Mouse (Mus musculus): Measurements from ENCODE around the gene Tmem59l. TPM values are rescaled to one million over a fixed set of nuclear protein-coding genes. Genes with fewer than 3 reads are reported as not detected.
"Not testable (repeated sequence)": the region's sequence is repeated elsewhere in the genome, so short reads cannot be mapped to it uniquely, and the experiment has no call there.

Gene Tmem59l
- polyA plus RNA-seq, 1 experiment, result 1.6 TPM

- Histone ChIP-seq H3K27me3 (ENCODE audit: control insufficient read depth, insufficient read depth, low read length) (no peaks in the 10 kb centered on the region), H3K4me3 (ENCODE audit: low read depth, low read length) (no peak overlapping the region), H3K4me1 (ENCODE audit: control insufficient read depth, insufficient read depth, insufficient read length, low read length) (0 out of 2 replicates have a peak, but pooled peaks cover under 1% of the 10 kb centered on the region), H3K27ac (ENCODE audit: insufficient read depth, low read depth, low read length) (no peak overlapping the region), H3K36me3 (ENCODE audit: control insufficient read depth, insufficient read depth, low read length) (peaks cover 39% of the 10 kb centered on the region)
- WGBS, result 84% methylated on average over 10 of the region's 10 CpGs
- no peak for TF ChIP-seq CTCF (IDR thresholded peaks at IDR 0.05; ENCODE audit: extremely low read depth, insufficient read length, insufficient replicate concordance, low read depth, low read length)
- TF ChIP-seq POLR2A (IDR thresholded peaks at IDR 0.05; ENCODE audit: low read depth, low read length), result no peak
Measured at GRCm38 (mm10) chr8:70517940-70518643, 30.9 kb upstream of the Tmem59l start.

DNA sequence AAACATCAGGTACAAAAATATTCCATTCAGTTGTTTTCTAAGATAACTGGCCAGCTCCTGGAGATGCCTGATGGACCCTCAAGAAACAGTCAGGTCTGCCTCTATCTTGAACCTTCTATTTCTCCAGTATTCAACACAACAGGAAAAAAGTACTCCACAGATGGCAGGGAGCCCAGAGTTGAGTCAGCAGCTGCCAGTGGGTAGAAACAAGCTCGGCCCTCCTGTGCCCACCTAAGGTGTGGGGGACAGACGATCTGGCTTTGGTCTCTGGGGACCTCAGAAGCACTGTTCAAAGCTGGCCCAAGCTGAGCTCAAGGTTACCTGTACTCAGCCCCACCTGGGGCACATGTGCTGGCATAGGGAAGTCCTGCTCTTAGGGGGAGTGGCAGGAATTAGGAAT, 26.3 kb upstream of the Tmem59l start:
- H3K4me3 ChIP-seq (ENCODE audit: low read depth, low read length), result no peak overlapping the region
- no peaks in the 10 kb centered on the region for H3K27me3 ChIP-seq (ENCODE audit: control insufficient read depth, insufficient read depth, low read length)
- WGBS, result 20% methylated on average over 2 of the region's 2 CpGs
- TF ChIP-seq POLR2A (IDR thresholded peaks at IDR 0.05; ENCODE audit: low read depth, low read length), result no peak
- no peak for TF ChIP-seq CTCF (IDR thresholded peaks at IDR 0.05; ENCODE audit: extremely low read depth, insufficient read length, insufficient replicate concordance, low read depth, low read length)
- peaks cover 43% of the 10 kb centered on the region for H3K36me3 ChIP-seq (ENCODE audit: control insufficient read depth, insufficient read depth, low read length)
- H3K27ac ChIP-seq (ENCODE audit: insufficient read depth, low read depth, low read length), result no peak overlapping the region
- H3K4me1 ChIP-seq (ENCODE audit: control insufficient read depth, insufficient read depth, insufficient read length, low read length), result peaks cover 20% of the 10 kb centered on the region

DNA sequence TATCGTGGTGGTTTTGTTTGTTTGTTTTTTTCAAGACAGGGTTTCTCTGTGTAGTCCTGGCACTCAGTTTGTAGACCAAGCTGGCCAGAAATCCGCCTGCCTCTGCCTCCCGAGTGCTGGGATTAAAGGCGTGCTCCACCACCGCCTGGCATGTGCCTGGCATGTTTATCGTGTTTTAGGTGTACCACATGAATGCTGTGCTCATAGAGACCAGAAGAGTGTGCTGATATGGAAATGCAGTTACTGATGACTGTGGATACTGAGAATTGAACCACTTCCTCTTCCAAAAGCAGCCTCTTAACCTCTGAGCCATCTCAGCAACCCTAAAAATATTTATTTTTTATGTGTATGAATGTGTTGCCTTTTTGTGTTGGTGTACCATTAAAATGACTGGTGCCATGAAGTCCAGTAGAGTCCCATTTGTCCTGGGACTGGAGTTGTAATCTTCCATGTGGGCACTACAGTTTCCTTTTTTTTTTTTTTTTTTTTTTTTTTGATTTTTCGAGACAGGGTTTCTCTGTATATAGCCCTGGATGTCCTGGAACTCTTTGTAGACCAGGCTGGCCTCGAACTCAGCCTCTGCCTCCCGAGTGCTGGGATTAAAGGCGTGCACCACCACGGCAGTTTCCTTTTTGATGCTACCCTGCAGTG, 25.2 kb upstream of the Tmem59l start:
- Histone ChIP-seq H3K4me3 (ENCODE audit: low read depth, low read length) (no peak overlapping the region), H3K27me3 (ENCODE audit: control insufficient read depth, insufficient read depth, low read length) (no peaks in the 10 kb centered on the region), H3K4me1 (ENCODE audit: control insufficient read depth, insufficient read depth, insufficient read length, low read length) (peaks cover 21% of the 10 kb centered on the region), H3K27ac (ENCODE audit: insufficient read depth, low read depth, low read length) (0 out of 2 replicates have a peak overlapping the region, but pooled peaks have one; percentile 13), H3K36me3 (ENCODE audit: control insufficient read depth, insufficient read depth, low read length) (peaks cover 43% of the 10 kb centered on the region)
- WGBS, result 79% methylated on average over 11 of the region's 11 CpGs
- TF ChIP-seq POLR2A (IDR thresholded peaks at IDR 0.05; ENCODE audit: low read depth, low read length) (no peak), CTCF (IDR thresholded peaks at IDR 0.05; ENCODE audit: extremely low read depth, insufficient read length, insufficient replicate concordance, low read depth, low read length) (no peak)

- peaks cover 43% of the 10 kb centered on the region for H3K36me3 ChIP-seq (ENCODE audit: control insufficient read depth, insufficient read depth, low read length)
- H3K4me1 ChIP-seq (ENCODE audit: control insufficient read depth, insufficient read depth, insufficient read length, low read length), result peaks cover 21% of the 10 kb centered on the region
- no peaks in the 10 kb centered on the region for H3K27me3 ChIP-seq (ENCODE audit: control insufficient read depth, insufficient read depth, low read length)
- WGBS, result 86% methylated on average over 2 of the region's 2 CpGs
- no peak for TF ChIP-seq CTCF (IDR thresholded peaks at IDR 0.05; ENCODE audit: extremely low read depth, insufficient read length, insufficient replicate concordance, low read depth, low read length)
- TF ChIP-seq POLR2A (IDR thresholded peaks at IDR 0.05; ENCODE audit: low read depth, low read length), result no peak
- no peak overlapping the region for H3K4me3 ChIP-seq (ENCODE audit: low read depth, low read length)
- no peak overlapping the region for H3K27ac ChIP-seq (ENCODE audit: insufficient read depth, low read depth, low read length)
Measured at GRCm38 (mm10) chr8:70511770-70512169, 24.6 kb upstream of the Tmem59l start.

GRCm38 (mm10) chr8:70511174-70511573, 24.0 kb upstream of the Tmem59l start:
- H3K27ac ChIP-seq (ENCODE audit: insufficient read depth, low read depth, low read length), result peak overlapping the region; percentile 98
- 30% methylated on average over 6 of the region's 6 CpGs for WGBS

DNA sequence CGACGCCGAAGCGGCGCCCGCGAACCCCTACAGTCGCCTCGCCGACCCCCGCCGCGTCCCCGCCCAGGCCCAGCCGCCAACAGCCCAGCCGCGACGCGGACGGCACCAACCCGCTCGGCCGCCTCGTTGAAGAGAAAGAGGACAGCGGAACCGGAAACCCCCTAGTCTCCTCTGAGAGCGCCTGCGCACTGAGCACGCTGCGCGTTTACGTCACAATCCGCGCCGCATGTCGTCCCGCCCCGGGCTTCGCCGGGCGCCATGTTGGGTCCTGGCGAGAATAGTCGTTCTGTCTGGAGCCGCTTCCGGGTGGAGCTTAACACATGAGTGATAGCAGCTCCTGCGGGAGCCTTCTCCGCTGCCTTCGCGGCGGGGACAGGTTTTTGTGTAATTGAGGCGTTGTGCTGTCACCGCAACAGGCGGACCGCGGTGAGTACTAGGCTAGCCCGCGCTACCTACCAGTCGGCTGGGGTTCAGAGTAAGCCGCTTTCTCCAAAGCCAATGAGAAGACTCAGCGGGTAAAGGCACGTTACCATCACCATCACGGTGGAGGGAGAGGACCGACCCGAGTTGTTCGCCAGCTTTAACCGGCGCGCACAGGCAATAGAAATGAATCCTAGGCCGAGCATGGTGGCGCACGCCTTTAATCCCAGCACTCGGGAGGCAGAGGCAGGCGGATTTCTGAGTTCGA, 23.2 kb upstream of the Tmem59l start, which contains the start of gene Uba52:
Gene Uba52 (minus strand): TSS at position 574 of the 688 bp plus-strand sequence.
- WGBS, result under 1% methylated on average over 74 of the region's 74 CpGs
- peaks cover 26% of the 10 kb centered on the region for H3K4me1 ChIP-seq (ENCODE audit: control insufficient read depth, insufficient read depth, insufficient read length, low read length)
- peaks cover 34% of the 10 kb centered on the region for H3K36me3 ChIP-seq (ENCODE audit: control insufficient read depth, insufficient read depth, low read length)
- H3K27ac ChIP-seq (ENCODE audit: insufficient read depth, low read depth, low read length), result peak within 1 kb of the TSS; percentile 98
- no peaks in the 10 kb centered on the region for H3K27me3 ChIP-seq (ENCODE audit: control insufficient read depth, insufficient read depth, low read length)
- TF ChIP-seq CTCF (IDR thresholded peaks at IDR 0.05; ENCODE audit: extremely low read depth, insufficient read length, insufficient replicate concordance, low read depth, low read length) (no peak), POLR2A (IDR thresholded peaks at IDR 0.05; ENCODE audit: low read depth, low read length) (peak; percentile 63; the same call in 1 of the 2 replicates)
- H3K4me3 ChIP-seq (ENCODE audit: low read depth, low read length), result peak within 1 kb of the TSS; percentile 91

More at GRCm38 (mm10) chr8:70511174-70511573, 24.0 kb upstream of the Tmem59l start:
- peaks cover 38% of the 10 kb centered on the region for H3K36me3 ChIP-seq (ENCODE audit: control insufficient read depth, insufficient read depth, low read length)
- H3K4me1 ChIP-seq (ENCODE audit: control insufficient read depth, insufficient read depth, insufficient read length, low read length), result peaks cover 21% of the 10 kb centered on the region
- not testable (repeated sequence) for H3K27me3 ChIP-seq (ENCODE audit: control insufficient read depth, insufficient read depth, low read length)
- H3K4me3 ChIP-seq (ENCODE audit: low read depth, low read length), result peak overlapping the region; percentile 91
